Mouse (Mus musculus) testis, postnatal 14 days (tissue): ENCODE data around the gene Slc1a2.

Source experiments
- DNase-seq: peaks from one replicate; pipeline ENCODE4 v3.0.0; 2021; ENCODE audit warnings: low spot score

The Slc1a2 gene

GRCm38 (mm10) chr2:102658163-102658660, at the start of gene Slc1a2:
Slc1a2 (plus strand) TSS chr2:102658659.
- DNase-seq, result no peak

GRCm38 (mm10) chr2:102610485-102610884, 48.0 kb upstream of the Slc1a2 start:
- DNase-seq, result no peak

- DNase-seq, result no peak
These were observed 41.8 kb upstream of the Slc1a2 start for GRCm38 (mm10) chr2:102616637-102617036.

GRCm38 (mm10) chr2:102620744-102621429, 37.6 kb upstream of the Slc1a2 start:
- no peak for DNase-seq

- DNase-seq, result no peak
These were observed 36.3 kb upstream of the Slc1a2 start for GRCm38 (mm10) chr2:102622176-102622575.

- no peak for DNase-seq
These were observed 35.5 kb upstream of the Slc1a2 start for GRCm38 (mm10) chr2:102622943-102623342.

GRCm38 (mm10) chr2:102624538-102624937, 33.9 kb upstream of the Slc1a2 start:
- no peak for DNase-seq

- DNase-seq, result no peak
These were observed 26.1 kb upstream of the Slc1a2 start for GRCm38 (mm10) chr2:102632361-102632760.

GRCm38 (mm10) chr2:102634010-102634409, 24.4 kb upstream of the Slc1a2 start:
- DNase-seq, result no peak

GRCm38 (mm10) chr2:102635523-102636060, 22.9 kb upstream of the Slc1a2 start:
- no peak for DNase-seq

- no peak for DNase-seq
These were observed 22.3 kb upstream of the Slc1a2 start for GRCm38 (mm10) chr2:102636116-102636600.

GRCm38 (mm10) chr2:102638140-102638539, 20.3 kb upstream of the Slc1a2 start:
- DNase-seq, result no peak

- DNase-seq, result no peak
These were observed 19.8 kb upstream of the Slc1a2 start for GRCm38 (mm10) chr2:102638690-102639089.

GRCm38 (mm10) chr2:102648845-102649500, 9.5 kb upstream of the Slc1a2 start:
- no peak for DNase-seq

GRCm38 (mm10) chr2:102650322-102650721, 8.1 kb upstream of the Slc1a2 start:
- no peak for DNase-seq

GRCm38 (mm10) chr2:102655966-102656725, 2.3 kb upstream of the Slc1a2 start:
- no peak for DNase-seq

- DNase-seq, result no peak
These were observed 733 bp upstream of the Slc1a2 start for GRCm38 (mm10) chr2:102657726-102658125.

- DNase-seq, result peak; percentile 29
These were observed 432 bp downstream of the Slc1a2 start for GRCm38 (mm10) chr2:102658661-102659520.

- DNase-seq, result no peak
These were observed 1.0 kb downstream of the Slc1a2 start for GRCm38 (mm10) chr2:102659521-102659830.

GRCm38 (mm10) chr2:102661052-102661451, 2.6 kb downstream of the Slc1a2 start:
- no peak for DNase-seq

- DNase-seq, result no peak
These were observed 4.5 kb downstream of the Slc1a2 start for GRCm38 (mm10) chr2:102662911-102663310.
